Mouse (Mus musculus) stomach, embryonic 14.5 days (tissue): Measurements from ENCODE around the gene Atad3a. TPM values are rescaled to one million over a fixed set of nuclear protein-coding genes. Genes with fewer than 3 reads are reported as not detected.
A peak's percentile ranks its signal among the peaks of the same experiment; 100 is the strongest.

Source experiments
- ATAC-seq: fragments of 200-750 bp; cut with Nextera tagmentation; 2 replicates; pipeline ENCODE4 v1.8.0; 2017; ENCODE audit warnings: low read depth, moderate TSS enrichment; ENCODE audit not compliant: insufficient number of reproducible peaks, insufficient read depth, low FRiP score
- H3K27ac ChIP-seq: fragments of 300-500 bp; sonication (generic); 2 replicates; pipeline ENCODE4 v1.5.1; 2014; ENCODE audit warnings: mild to moderate bottlenecking, low read length, moderate library complexity, mixed read lengths
- H3K27me3 ChIP-seq: fragments of 300-500 bp; sonication (generic); 2 replicates; pipeline ENCODE4 v1.6.1; 2014; ENCODE audit warnings: low read length, control low read depth, mixed read lengths; ENCODE audit not compliant: control insufficient read depth, insufficient read depth
- H3K36me3 ChIP-seq: fragments of 300-500 bp; sonication (generic); 2 replicates; pipeline ENCODE4 v1.6.1; 2014; ENCODE audit warnings: mild to moderate bottlenecking, control low read depth, low read length, moderate library complexity, mixed read lengths; ENCODE audit not compliant: control insufficient read depth, insufficient read depth
- H3K4me1 ChIP-seq: fragments of 300-500 bp; sonication (generic); 2 replicates; pipeline ENCODE4 v1.6.1; 2014; ENCODE audit warnings: low read length, control low read depth, mixed read lengths; ENCODE audit not compliant: control insufficient read depth, insufficient read depth
- H3K4me2 ChIP-seq: fragments of 300-500 bp; sonication (generic); replicated peaks from 2 replicates; pipeline ENCODE4 v1.6.1; 2014; ENCODE audit warnings: low read depth, low read length, control low read depth
- H3K4me3 ChIP-seq: fragments of 300-500 bp; sonication (generic); 2 replicates; pipeline ENCODE4 v1.5.1; 2014; ENCODE audit warnings: low read depth, low read length, control low read depth
- H3K9ac ChIP-seq: fragments of 300-500 bp; sonication (generic); replicated peaks from 2 replicates; pipeline ENCODE4 v1.6.1; 2014; ENCODE audit warnings: low read depth, mild to moderate bottlenecking, control low read depth, low read length, moderate library complexity, mixed read lengths
- H3K9me3 ChIP-seq: fragments of 300-500 bp; sonication (generic); 2 replicates; pipeline ENCODE4 v1.6.1; 2016; ENCODE audit warnings: low read depth, low read length, control low read depth; ENCODE audit not compliant: control insufficient read depth
- WGBS: fragments of 180-500 bp; shearing (Covaris S2); extraction: QIAGEN DNeasy Blood & Tissue Kit; methylation state at CpG from one replicate; pipeline ENCODE4 v1.1.7; 2014; 5-methylcytosine and 5-hydroxymethylcytosine counted together
- polyA plus RNA-seq: library from polyadenylated mRNA; unstranded; fragments of >200 nt; fragmentation: Nextera tagmentation; extraction: Ambion mirVana; gene quantifications from 2 replicates; pipeline ENCODE4 v1.2.1, GENCODE M21; 2014

The Atad3a gene
- polyA plus RNA-seq, 1 experiment from 2014 or later, result 89.1 TPM

DNA sequence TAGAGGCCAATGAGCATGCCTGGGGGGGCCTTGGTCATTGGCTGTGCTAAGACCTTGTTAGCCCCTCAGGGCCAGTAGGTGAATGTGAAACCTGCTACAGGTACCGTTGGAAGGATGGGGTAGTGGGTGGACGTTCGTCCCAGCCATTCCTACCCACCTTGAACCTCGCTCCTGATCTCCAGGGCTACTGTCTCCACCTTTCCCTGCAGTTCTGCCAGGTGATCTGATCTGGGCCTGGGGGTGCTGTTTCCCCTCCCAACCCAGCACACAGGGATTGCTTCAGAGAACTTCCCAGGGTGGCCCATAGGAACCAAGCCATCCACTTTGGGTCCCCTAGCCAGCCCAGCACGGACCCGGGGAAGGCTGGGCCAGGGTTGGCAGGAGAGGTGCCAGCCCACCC lies 21.7 kb downstream of the Atad3a start:
- ATAC-seq, result no peak
- Histone ChIP-seq H3K4me3 (no peak overlapping the region), H3K9me3 (no peaks in the 10 kb centered on the region), H3K4me1 (peaks cover 7% of the 10 kb centered on the region), H3K27ac (no peak overlapping the region), H3K9ac (no peak overlapping the region), H3K4me2 (no peak overlapping the region), H3K36me3 (peaks cover 24% of the 10 kb centered on the region), H3K27me3 (no peaks in the 10 kb centered on the region)
- 83% methylated on average over 6 of the region's 6 CpGs for WGBS

DNA sequence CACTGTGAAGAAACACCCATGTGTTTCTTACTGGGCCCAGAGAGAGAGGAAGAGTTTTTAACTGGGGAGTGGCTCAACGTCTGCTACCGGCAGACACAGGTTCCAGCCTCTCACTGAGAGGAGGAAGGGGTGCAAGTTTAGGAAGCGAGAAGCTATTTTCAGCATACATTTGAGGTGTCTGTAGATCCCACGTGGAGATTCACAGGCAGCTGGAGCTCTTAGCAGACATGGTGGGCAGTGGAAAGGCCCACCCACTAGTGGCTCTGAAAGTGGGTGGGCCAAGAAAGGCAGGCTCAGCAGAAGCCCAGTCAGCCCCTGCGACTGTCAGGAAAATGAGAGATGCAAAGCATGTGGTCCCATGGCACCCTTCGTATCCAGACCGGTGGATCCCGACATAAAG lies 22.6 kb downstream of the Atad3a start:
- H3K4me3 ChIP-seq, result no peak overlapping the region
- H3K36me3 ChIP-seq, result peaks cover 17% of the 10 kb centered on the region
- H3K9me3 ChIP-seq, result no peaks in the 10 kb centered on the region
- no peak overlapping the region for H3K27ac ChIP-seq
- no peak for ATAC-seq
- H3K4me1 ChIP-seq, result peaks cover 7% of the 10 kb centered on the region
- no peak overlapping the region for H3K9ac ChIP-seq
- H3K27me3 ChIP-seq, result no peaks in the 10 kb centered on the region
- no peak overlapping the region for H3K4me2 ChIP-seq
- 45% methylated on average over 8 of the region's 8 CpGs for WGBS

DNA sequence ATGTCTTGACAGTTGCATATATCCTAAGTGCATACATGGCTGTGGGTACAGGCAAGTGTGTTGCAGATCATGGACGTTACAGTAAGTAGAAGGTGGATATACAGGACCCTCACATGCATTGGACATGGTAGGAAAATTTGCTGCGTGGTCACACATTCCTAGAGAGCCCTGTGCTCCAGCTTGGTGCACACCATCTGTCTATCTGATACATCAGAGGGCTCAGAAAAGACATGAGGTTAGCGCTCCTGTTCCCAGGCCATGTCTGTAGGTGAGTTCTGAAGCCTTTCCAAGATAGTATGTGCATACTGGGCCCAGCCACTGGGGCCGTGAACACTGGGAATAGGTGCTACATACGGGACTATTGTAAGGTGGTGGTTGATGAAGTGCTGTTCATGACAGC lies 24.5 kb downstream of the Atad3a start:
- Histone ChIP-seq H3K4me1 (peaks cover 7% of the 10 kb centered on the region), H3K9me3 (no peaks in the 10 kb centered on the region), H3K27me3 (no peaks in the 10 kb centered on the region), H3K4me3 (no peak overlapping the region), H3K36me3 (peaks cover 15% of the 10 kb centered on the region), H3K9ac (no peak overlapping the region), H3K4me2 (no peak overlapping the region), H3K27ac (no peak overlapping the region)
- 90% methylated on average over 5 of the region's 5 CpGs for WGBS
- no peak for ATAC-seq

GRCm38 (mm10) chr4:155735788-155736187 lies 25.1 kb downstream of the Atad3a start:
- no peak for ATAC-seq
- H3K27ac ChIP-seq, result no peak overlapping the region
- H3K27me3 ChIP-seq, result no peaks in the 10 kb centered on the region
- peak overlapping the region; percentile 77 for H3K9ac ChIP-seq
- 66% methylated on average over 5 of the region's 5 CpGs for WGBS
- peak overlapping the region; percentile 58 for H3K4me2 ChIP-seq
- peaks cover 9% of the 10 kb centered on the region for H3K36me3 ChIP-seq
- H3K4me3 ChIP-seq, result peak overlapping the region; percentile 62
- H3K4me1 ChIP-seq, result peaks cover 7% of the 10 kb centered on the region
- no peaks in the 10 kb centered on the region for H3K9me3 ChIP-seq

DNA sequence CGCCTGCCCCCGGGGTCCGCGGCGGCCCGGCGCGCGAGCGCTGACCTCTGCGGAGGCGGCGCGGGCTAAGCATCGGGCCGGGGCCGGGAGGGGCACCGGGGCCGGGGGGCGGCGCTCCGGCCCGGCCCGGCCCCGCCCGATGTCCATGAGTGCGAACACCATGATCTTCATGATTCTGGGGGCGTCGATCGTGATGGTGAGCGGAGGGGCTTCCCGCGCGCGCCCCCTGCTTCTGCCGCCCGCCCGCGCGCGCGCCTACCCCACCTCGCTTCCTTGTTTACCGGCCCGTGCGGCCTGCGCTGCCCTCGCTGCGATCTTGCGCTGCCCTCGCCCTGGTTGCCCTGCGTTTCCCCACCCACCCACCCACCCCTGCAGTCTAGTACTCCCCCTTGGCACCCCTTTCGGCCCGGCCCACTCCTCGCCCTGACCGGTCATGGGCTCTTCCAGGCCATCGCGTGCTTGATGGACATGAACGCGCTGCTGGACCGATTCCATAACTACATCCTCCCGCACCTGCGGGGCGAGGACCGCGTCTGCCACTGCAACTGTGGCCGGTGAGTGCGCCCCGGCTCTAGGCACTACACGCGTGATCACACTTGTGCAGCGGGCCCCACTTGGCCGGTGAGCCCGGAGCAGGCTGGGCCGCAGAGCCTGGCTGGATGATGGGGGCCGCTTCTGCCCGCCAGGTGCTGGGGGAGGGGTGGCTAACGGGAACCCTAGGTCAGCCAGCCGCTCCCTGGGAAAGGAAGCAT lies 25.8 kb downstream of the Atad3a start:
- H3K4me2 ChIP-seq, result peak overlapping the region; percentile 58
- H3K4me1 ChIP-seq, result peaks cover 7% of the 10 kb centered on the region
- ATAC-seq, result peak; percentile 71
- H3K9me3 ChIP-seq, result no peaks in the 10 kb centered on the region
- peak overlapping the region; percentile 77 for H3K9ac ChIP-seq
- peaks cover 9% of the 10 kb centered on the region for H3K36me3 ChIP-seq
- 1% methylated on average over 55 of the region's 79 CpGs for WGBS
- H3K27me3 ChIP-seq, result no peaks in the 10 kb centered on the region
- H3K27ac ChIP-seq, result peak overlapping the region; percentile 81
- H3K4me3 ChIP-seq, result peak overlapping the region; percentile 62

DNA sequence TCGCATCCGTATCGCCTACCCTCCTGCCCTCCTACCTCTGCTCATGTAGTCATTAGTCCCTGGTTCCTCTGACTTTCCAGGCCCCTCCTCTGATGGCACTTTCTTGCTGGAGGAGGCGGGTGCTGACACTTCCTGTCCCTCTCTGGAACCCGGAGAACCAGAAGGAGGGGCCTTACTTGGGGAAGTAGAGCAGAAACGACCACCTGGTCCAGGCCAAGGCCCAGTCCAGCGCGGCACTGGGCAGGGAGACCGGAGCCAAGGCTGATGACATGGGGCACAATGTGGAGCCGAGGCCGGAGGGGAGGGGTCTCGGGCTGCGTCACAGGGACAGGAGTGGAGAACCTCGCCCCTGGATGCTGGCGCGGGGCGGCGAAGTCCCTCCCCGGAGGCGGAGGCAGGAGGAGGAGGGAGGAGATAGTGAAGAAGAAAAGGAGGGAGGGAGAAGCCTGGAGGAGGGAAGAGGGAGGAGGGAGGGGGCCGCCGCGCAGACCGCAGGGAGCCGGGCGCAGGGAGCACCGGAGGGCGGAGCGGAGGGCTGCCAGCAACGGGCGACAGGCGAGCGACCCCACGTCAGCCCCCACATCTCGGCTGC lies 26.4 kb downstream of the Atad3a start, which contains the start of gene Tmem240:
Tmem240 (plus strand) TSS at position 451 of the 592 bp plus-strand sequence.
- H3K9ac ChIP-seq, result peak within 1 kb of the TSS; percentile 77
- peaks cover 7% of the 10 kb centered on the region for H3K4me1 ChIP-seq
- H3K27ac ChIP-seq, result peak within 1 kb of the TSS; percentile 81
- peaks cover 9% of the 10 kb centered on the region for H3K36me3 ChIP-seq
- WGBS, result 3% methylated on average over 26 of the region's 35 CpGs
- H3K27me3 ChIP-seq, result no peaks in the 10 kb centered on the region
- H3K9me3 ChIP-seq, result no peaks in the 10 kb centered on the region
- peak within 1 kb of the TSS; percentile 62 for H3K4me3 ChIP-seq
- ATAC-seq, result peak; percentile 89
- peak within 1 kb of the TSS; percentile 58 for H3K4me2 ChIP-seq

- no peak overlapping the region for H3K9ac ChIP-seq
- H3K36me3 ChIP-seq, result peaks cover 9% of the 10 kb centered on the region
- ATAC-seq, result no peak
- H3K4me1 ChIP-seq, result peaks cover 7% of the 10 kb centered on the region
- H3K4me2 ChIP-seq, result no peak overlapping the region
- H3K4me3 ChIP-seq, result no peak overlapping the region
- no peaks in the 10 kb centered on the region for H3K9me3 ChIP-seq
- no peak overlapping the region; the same call in 1 of the 2 replicates for H3K27ac ChIP-seq
- no peaks in the 10 kb centered on the region for H3K27me3 ChIP-seq
- 85% methylated on average over 10 of the region's 10 CpGs for WGBS
Observed at GRCm38 (mm10) chr4:155733267-155733666, 27.6 kb downstream of the Atad3a start.

- Histone ChIP-seq H3K4me1 (no peaks in the 10 kb centered on the region), H3K27me3 (no peaks in the 10 kb centered on the region), H3K4me2 (no peak overlapping the region), H3K4me3 (no peak overlapping the region), H3K36me3 (peaks cover 15% of the 10 kb centered on the region), H3K9me3 (no peaks in the 10 kb centered on the region), H3K9ac (no peak overlapping the region), H3K27ac (no peak overlapping the region)
- ATAC-seq, result no peak
- WGBS, result 78% methylated on average over 2 of the region's 2 CpGs
Observed at GRCm38 (mm10) chr4:155727993-155728392, 32.9 kb downstream of the Atad3a start.
